Mouse (Mus musculus) CD8-positive naive resting alpha-beta T cell, adult 2 months (primary cell): ENCODE data around the gene Olfr1321.

Experiments used
- DNase-seq, 2 experiments: peaks; one replicate each; pipeline ENCODE4 v3.0.0; 2022; ENCODE audit warnings: low read depth in 2 of 2, low spot score in 2 of 2

Olfr1321 gene

GRCm38 (mm10) chrX:49734959-49735358 is at the start of gene Olfr1321:
TSS of gene Olfr1321 (minus strand) at chrX:49735059.
- no peak for DNase-seq

GRCm38 (mm10) chrX:49770828-49771227 is 36.0 kb upstream of the Olfr1321 start:
- DNase-seq, result no peak

GRCm38 (mm10) chrX:49745192-49745591 is 10.3 kb upstream of the Olfr1321 start:
- DNase-seq, result no peak
